Mouse (Mus musculus) stomach, postnatal 0 days (tissue): ENCODE measurements at regions not wholly inside any gene's neighbourhood (a gene's known extent, or its start where the extent isn't known, plus 50 kb on each side); places are given as distances from the start of the nearest gene placed in this dataset.

ENCODE experiments used
- CTCF ChIP-seq: IDR thresholded peaks from 2 replicates; pipeline ENCODE4 v1.5.1; 2016; ENCODE audit warnings: antibody characterized with exemption, low read depth, mild to moderate bottlenecking, moderate library complexity
- EP300 ChIP-seq: optimal IDR thresholded peaks from 2 replicates; pipeline ENCODE3; 2016; ENCODE audit warnings: antibody characterized with exemption

DNA sequence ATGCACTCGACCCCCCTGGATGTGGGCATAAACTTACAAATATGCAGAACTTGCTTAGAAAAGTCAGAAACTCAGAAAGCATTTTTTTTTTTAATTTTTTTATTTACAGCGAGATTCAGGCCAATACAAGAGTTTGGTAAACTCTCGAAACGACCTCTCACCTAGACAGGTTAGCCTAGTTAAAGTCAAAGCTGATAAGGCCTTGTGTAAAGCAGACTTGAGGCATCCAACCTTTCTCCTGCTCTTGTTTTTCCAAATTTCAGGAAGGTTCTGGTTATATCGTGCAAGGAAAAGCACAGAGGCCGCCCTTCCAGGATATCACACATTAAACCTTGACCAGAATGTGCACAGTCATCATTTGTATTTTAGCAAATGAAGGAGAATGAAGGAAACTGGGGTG is 315.8 kb downstream of the Etnk1 start:
- TF ChIP-seq CTCF (no peak), EP300 (no peak)
